Comparison of ENCODE assay signal across 20 mouse cellular contexts in the genomic region with DNA sequence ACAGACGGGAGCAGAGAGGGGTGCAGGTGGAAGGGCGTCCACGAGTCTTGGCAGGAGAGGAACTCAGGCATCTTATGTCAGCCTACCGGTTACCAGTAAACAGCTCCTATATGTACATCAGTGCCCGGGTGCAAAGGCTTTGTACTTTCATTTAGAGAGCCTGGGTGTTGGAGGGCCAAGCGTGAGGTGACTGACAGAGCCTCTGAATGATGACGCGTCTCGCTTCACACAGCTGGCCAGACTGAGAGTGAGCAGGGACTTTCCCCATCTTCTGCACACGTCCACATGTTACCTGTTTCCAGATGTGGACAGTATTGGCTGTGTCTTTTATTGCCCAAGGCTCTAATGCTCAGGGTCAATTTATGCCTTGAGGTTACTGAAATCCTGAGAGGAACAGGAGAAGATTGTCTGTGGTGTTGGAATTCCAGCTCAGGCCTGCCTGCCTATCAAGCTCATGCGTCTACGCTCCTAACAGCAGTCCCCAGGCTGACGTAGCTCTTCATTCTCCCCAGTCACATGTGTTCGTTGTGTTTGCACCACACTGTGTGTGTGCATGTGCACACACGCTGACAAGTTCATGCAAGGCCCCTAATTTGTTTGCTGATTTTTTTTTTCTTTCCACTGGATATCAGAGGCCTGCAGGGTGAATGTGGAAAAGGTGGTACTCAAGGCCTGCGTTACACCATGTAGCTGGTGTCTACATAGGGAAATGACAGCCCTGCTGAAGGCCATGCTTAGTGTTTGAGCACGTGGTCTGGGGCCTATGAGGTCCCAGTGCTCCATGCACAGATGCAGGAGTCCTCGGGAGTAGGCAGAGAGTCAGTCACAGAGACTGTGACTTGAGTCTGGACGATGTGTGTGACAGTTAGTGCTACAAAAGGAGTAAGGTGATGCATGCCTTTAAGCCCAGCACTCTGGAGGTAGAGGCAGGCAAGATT. TPM values are rescaled to one million over a fixed set of nuclear protein-coding genes. Genes with fewer than 3 reads are reported as not detected.
DNase-seq lines count a peak whose midpoint lies in the region; ATAC-seq and TF ChIP-seq lines count a peak whose summit lies in the region.
"Had no signal": no experiment of that assay in that cellular context is flagged by ENCODE, and none has a peak within 500 bp of the region (broad histone marks: within the 10 kb centered on the region; RNA-seq: fewer than 3 reads in every experiment).

No protein-coding gene starts in this region.

- no peak for DNase-seq in kidney, adult 2 months
- no peak for DNase-seq in kidney, adult 11 months
- DNase-seq in A20 (ENCODE audit: low read depth, low spot score) (peak; percentile 84), MEL (ENCODE audit: low read depth, low spot score) (no peak)
- DNase-seq in gastrocnemius, postnatal 36 days, result no peak
- no peak for DNase-seq in yolk sac, embryonic 10.5 days (ENCODE audit: low spot score)
- DNase-seq: adrenal gland, adult 2 months; B cell, adult 2 months; cerebellum, postnatal 25 days; gastrocnemius, postnatal 10 days; lung, adult 18-20 months; lung, postnatal 4 days; thymus, postnatal 14 days had no signal

- H3K4me1 ChIP-seq in kidney, adult 2 months (ENCODE audit: control insufficient read depth, insufficient read depth, low read length), result peaks cover 46% of the 10 kb centered on the region
- H3K4me1 ChIP-seq in MEL (ENCODE audit: control insufficient read depth in 1 of 2, insufficient read depth in 2 of 2, low read length in 2 of 2), result no peaks in the 10 kb centered on the region

- no peaks in the 10 kb centered on the region for H3K79me2 ChIP-seq in MEL (ENCODE audit: control insufficient read depth, insufficient read depth, low read length, poor library complexity)

- no peaks in the 10 kb centered on the region for H3K9me3 ChIP-seq in MEL (replicated peaks; ENCODE audit: insufficient read depth, low read length)
- H3K9me3 ChIP-seq: embryonic facial prominence, embryonic 12.5 days; G1E; hindbrain, embryonic 12.5 days; limb, embryonic 15.5 days had no signal

- 82% methylated on average over 19 of the region's 19 CpGs for WGBS in kidney, adult 2 months

- TF ChIP-seq RAD21 in MEL (IDR thresholded peaks at IDR 0.05; ENCODE audit: low read depth, low read length), result no peak

- ATAC-seq in inflammation-experienced regulatory T-cells, adult 6 months, result peak; percentile 76
- ATAC-seq in megakaryocyte, adult 5-6 weeks (ENCODE audit: poor library complexity, severe bottlenecking), result no peak

- no peak for TF ChIP-seq POLR2A in kidney, adult 2 months (IDR thresholded peaks at IDR 0.05; ENCODE audit: low read depth, low read length)
- no peak for TF ChIP-seq POLR2A in MEL (IDR thresholded peaks at IDR 0.05; ENCODE audit: control insufficient read depth in 1 of 2, insufficient read depth in 1 of 2, low read depth in 1 of 2, low read length in 2 of 2, poor library complexity in 1 of 2)

- intact Hi-C loops in gastrocnemius, postnatal 36 days (cut with DNase I), result no loop called here

- H3K27me3 ChIP-seq in kidney, adult 2 months (replicated peaks; ENCODE audit: control insufficient read depth, insufficient read depth, low read length), result no peaks in the 10 kb centered on the region
- H3K27me3 ChIP-seq in MEL (ENCODE audit: control insufficient read depth in 1 of 2, insufficient read depth in 2 of 2, low read length in 2 of 2), result no peaks in the 10 kb centered on the region
- H3K27me3 ChIP-seq: embryonic facial prominence, embryonic 12.5 days; hindbrain, embryonic 12.5 days; limb, embryonic 15.5 days had no signal

- H3K9ac ChIP-seq in MEL (ENCODE audit: control insufficient read depth, low read depth, low read length, poor library complexity, severe bottlenecking), result no peak overlapping the region
- H3K9ac ChIP-seq: embryonic facial prominence, embryonic 12.5 days; hindbrain, embryonic 12.5 days; limb, embryonic 15.5 days had no signal

- no peaks in the 10 kb centered on the region for H3K36me3 ChIP-seq in kidney, adult 2 months (ENCODE audit: control insufficient read depth, insufficient read depth, low read length)
- H3K36me3 ChIP-seq in MEL (ENCODE audit: control insufficient read depth in 1 of 2, insufficient read depth in 2 of 2, low read length in 2 of 2), result no peaks in the 10 kb centered on the region
- H3K36me3 ChIP-seq: embryonic facial prominence, embryonic 12.5 days; G1E; hindbrain, embryonic 12.5 days; limb, embryonic 15.5 days had no signal

- TF ChIP-seq CTCF in kidney, adult 2 months (conservative IDR thresholded peaks at IDR 0.05; ENCODE audit: insufficient read depth, insufficient read length, low read depth, low read length), result no peak
- TF ChIP-seq CTCF in MEL (IDR thresholded peaks at IDR 0.05 in 2 of 3, conservative IDR thresholded peaks at IDR 0.05 in 1 of 3; ENCODE audit: control insufficient read depth in 1 of 3, insufficient read depth in 1 of 3, low read depth in 2 of 3, low read length in 3 of 3, poor library complexity in 1 of 3, severe bottlenecking in 1 of 3), result no peak

- H3K4me3 ChIP-seq in kidney, adult 2 months (ENCODE audit: insufficient read depth, low read depth, low read length), result no peak overlapping the region
- H3K4me3 ChIP-seq in MEL (ENCODE audit: control insufficient read depth in 1 of 2, insufficient read depth in 1 of 2, low read depth in 2 of 2, low read length in 2 of 2), result no peak overlapping the region
- H3K4me3 ChIP-seq: embryonic facial prominence, embryonic 12.5 days; hindbrain, embryonic 12.5 days; layer of hippocampus, adult 2 months; limb, embryonic 15.5 days had no signal

- peak overlapping the region; percentile 45 for H3K27ac ChIP-seq in kidney, adult 2 months (ENCODE audit: insufficient read depth, low read depth, low read length)
- H3K27ac ChIP-seq in MEL (ENCODE audit: control insufficient read depth, low read depth, low read length), result no peak overlapping the region
- H3K27ac ChIP-seq: embryonic facial prominence, embryonic 12.5 days; hindbrain, embryonic 12.5 days; layer of hippocampus, adult 2 months; limb, embryonic 15.5 days had no signal

- no peak for TF ChIP-seq EP300 in MEL (IDR thresholded peaks at IDR 0.05; ENCODE audit: low read depth in 1 of 2, low read length in 2 of 2)

TF ChIP-seq in MEL, 35 proteins besides CTCF, POLR2A, EP300 and RAD21:
- TF ChIP-seq MAZ (IDR thresholded peaks at IDR 0.05; ENCODE audit: low read depth, low read length), result no peak
- TF ChIP-seq MAX (IDR thresholded peaks at IDR 0.05; ENCODE audit: low read length), result 0 out of 2 replicates have a peak, but pooled peaks have one; percentile 24

RNA-seq across cellular contexts. Expression of a gene that starts 8.4 kb away (rescaled TPM):
- polyA plus RNA-seq in kidney, adult 2 months (2012; rRNA removed), result 18.5 and 32.0 TPM in 2 replicates
- total RNA-seq in MEL (2012; rRNA removed), result not detected in 2 replicates
- polyA plus RNA-seq in MEL (2012; ENCODE audit: insufficient read depth in 1 of 2, insufficient read length in 2 of 2, low read depth in 1 of 2, low replicate concordance in 2 of 2, missing spikeins in 1 of 2), result not detected
- polyA plus RNA-seq in inflammation-experienced regulatory T-cells, adult 6 months (2017; shearing (Covaris generic)), result 10 to 100 TPM; 12.3 to 61.1 (median 54.2) TPM
- total RNA-seq in gastrocnemius, postnatal 36 days (2021), result 1 to 10 TPM; 8.2 to 9.0 TPM
- 5.3 and 8.3 TPM in 2 replicates for total RNA-seq in megakaryocyte, adult 5-6 weeks (2015)
- total RNA-seq in megakaryocyte, adult 5-6 weeks (2017), result 0.73 and 1.3 TPM in 2 replicates
- polyA plus RNA-seq: G1E had no signal
